Mouse (Mus musculus): ENCODE results near the gene Bean1.

DNA sequence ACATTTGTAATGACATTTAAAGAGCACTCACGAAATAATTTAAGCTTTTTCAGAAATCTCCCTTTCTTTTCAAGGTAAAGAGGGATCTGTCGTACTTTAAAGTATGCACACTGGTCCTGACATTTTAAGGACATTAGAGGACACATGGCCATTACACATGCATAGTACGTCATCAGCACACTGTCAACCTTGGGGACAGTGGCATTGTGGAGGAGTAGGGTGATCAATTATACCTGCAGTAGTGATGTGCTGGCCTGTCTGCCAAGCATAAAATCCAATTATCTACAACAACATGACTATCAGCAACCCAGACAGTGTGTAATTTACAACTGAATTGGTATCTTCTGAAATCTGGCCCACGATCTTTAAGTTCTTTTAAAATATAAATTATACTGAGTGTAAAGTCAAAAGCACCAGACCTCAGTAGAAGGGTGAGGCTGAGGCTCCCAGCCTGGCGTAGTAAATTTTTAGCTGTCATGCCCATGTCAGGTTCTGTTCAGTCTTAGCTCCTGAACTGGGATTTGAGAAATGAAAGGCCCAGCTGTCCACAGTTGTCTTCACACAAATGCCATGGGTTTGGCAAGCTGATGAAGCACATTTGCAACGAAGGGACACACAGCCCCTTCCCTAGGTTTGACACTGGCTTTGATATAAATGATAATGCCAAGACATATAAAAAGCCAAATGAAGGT lies 20.7 kb downstream of the Bean1 start:
- TF ChIP-seq CTCF (IDR thresholded peaks at IDR 0.05) (no peak), EP300 (IDR thresholded peaks at IDR 0.05) (no peak)

Data from lung, postnatal 0 days (tissue).